Mouse (Mus musculus) erythroblast, embryonic 14.5 days (primary cell): ENCODE data around the gene Trim50.

Source experiments
- GATA1 ChIP-seq: IDR thresholded peaks from 2 replicates; pipeline ENCODE4 v1.6.1; 2012; ENCODE audit warnings: low read length, inconsistent platforms, mixed read lengths
- TAL1 ChIP-seq: IDR thresholded peaks from 3 replicates; pipeline ENCODE4 v1.6.1; 2012; ENCODE audit warnings: low read length, inconsistent platforms, mixed read lengths

DNA sequence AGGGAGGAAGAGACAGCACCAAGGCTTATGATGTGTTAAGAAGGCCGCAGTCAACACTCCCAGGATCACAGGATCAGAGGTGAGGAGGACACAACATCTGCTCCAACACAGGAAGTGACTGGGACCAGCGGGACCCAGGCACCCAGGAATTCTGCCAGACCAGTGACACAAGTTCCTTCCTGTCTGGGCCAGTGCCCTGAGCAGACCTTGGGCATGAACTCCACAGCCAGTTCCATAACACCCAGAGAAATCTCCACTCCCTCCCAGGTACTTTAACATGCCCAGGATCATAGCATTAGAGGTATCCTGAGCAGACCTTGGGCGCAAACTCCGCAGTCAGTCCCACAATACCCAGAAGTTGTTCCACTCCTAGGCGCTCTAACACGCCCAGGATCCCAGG, 21.9 kb upstream of the Trim50 start:
- no peak for TF ChIP-seq GATA1
- TF ChIP-seq TAL1 = no peak
